8 mouse cellular contexts compared by ENCODE assay signal in the genomic region with DNA sequence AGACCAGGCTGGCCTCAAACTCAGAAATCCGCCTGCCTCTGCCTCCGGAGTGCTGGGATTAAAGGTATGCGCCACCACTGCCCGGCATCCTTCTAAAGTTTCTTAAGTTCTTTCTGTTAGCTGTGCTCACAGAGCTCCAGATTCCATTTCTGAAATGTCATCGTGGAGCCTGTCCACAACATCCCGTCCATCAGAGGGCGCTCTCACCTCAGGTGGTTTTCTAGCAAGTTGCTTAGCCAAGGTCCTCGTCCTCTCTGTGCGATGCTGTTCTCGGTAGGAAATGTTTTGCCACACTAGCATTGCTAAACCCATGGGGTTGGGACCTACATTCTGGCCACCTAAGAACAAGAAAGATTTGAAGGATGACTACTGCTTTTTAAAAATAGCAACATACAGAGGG.
DNase-seq lines count a peak whose midpoint lies in the region; TF ChIP-seq lines count a peak whose summit lies in the region.

No protein-coding gene starts in this region.

- intact Hi-C loops in heart, postnatal 10 days (cut with DNase I), result loop anchor here (2.0 to 5.0 kb wide), 5 partner anchors 76 to 275 kb away; partner anchors contain the start of gene Ccdc6
- intact Hi-C loops in left cerebral cortex, postnatal 14 days (cut with DNase I), result loop anchor here (5.0 kb wide), 1 partner anchor 76 kb away; the partner anchor contains the start of gene Ccdc6

- TF ChIP-seq POLR2A in bone marrow, adult 2 months (IDR thresholded peaks at IDR 0.05; ENCODE audit: borderline replicate concordance, control insufficient read depth, low read depth, low read length), result no peak

- peak; percentile 32 to 58 for DNase-seq in cerebellum, postnatal 25 days
- no peak for DNase-seq in cerebellum, adult 11-12 months
- DNase-seq in CD4-positive, CD25-positive, alpha-beta regulatory T cell, adult 2 months (ENCODE audit: low read depth, low spot score), result peak; percentile 80
- peak; percentile 64 to 81 for DNase-seq in heart, postnatal 10 days
- peak; percentile 64 to 68 for DNase-seq in left cerebral cortex, postnatal 14 days (ENCODE audit: low spot score in 2 of 2)
- DNase-seq in right cerebral cortex, adult 18-20 months, result peak; percentile 59
- peak; percentile 77 for DNase-seq in urinary bladder, postnatal 14 days (ENCODE audit: low spot score)

- TF ChIP-seq CTCF in bone marrow, adult 2 months (IDR thresholded peaks at IDR 0.05; ENCODE audit: control insufficient read depth, insufficient read depth, low read length), result peak; percentile 62

- H3K4me3 ChIP-seq in bone marrow, adult 2 months (replicated peaks; ENCODE audit: control insufficient read depth, low read depth, low read length), result no peak overlapping the region

- no peaks in the 10 kb centered on the region for H3K4me1 ChIP-seq in bone marrow, adult 2 months (ENCODE audit: control insufficient read depth, insufficient read depth, low read length)

- WGBS in bone marrow, adult 2 months, result 47% methylated on average over 10 of the region's 10 CpGs

- H3K27ac ChIP-seq in bone marrow, adult 2 months (ENCODE audit: control insufficient read depth, insufficient read depth, low read depth, low read length, poor library complexity), result no peak overlapping the region
